Comparison of ENCODE assay signal across 24 mouse cellular contexts in the genomic region with DNA sequence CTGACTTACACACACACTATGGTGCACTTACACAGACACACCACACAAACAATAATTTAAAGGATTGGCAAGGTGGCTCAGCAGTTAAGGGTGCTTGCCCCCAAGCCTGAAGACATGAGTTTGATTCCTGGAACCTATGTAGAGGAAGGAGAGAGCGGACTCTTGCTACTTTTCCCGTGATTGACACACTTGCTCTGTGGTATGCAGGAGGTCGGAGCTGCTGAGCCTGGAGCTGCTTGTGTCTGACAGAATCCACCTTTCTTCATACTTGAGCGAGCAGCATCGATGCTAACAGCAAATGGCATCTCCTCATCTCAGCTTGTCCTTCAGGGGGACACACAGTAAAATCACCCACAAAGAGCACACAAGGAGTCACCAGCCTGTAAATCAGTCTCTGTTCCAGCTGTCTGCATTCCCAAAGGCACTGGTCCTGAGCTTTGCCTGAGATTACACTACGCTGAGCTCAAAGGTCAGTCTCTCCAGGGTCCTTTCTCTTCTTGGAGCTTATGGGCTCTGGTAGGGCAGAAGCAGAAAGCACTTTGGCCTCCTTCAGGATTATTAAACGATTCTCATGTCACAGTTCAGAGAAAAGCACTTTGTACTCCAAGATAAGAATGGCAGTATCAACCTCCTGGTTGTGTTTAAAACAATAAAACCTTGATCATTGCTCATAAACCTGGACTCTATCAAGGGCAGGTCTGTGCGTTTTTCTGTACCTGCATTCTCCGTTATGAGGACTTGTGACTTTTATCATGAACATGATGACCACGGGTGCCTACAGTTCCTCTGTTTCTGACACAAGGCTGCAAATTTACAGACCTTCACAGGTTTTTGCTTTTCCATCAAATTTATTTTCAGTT. TPM values are rescaled to one million over a fixed set of nuclear protein-coding genes. Genes with fewer than 3 reads are reported as not detected.
DNase-seq lines count a peak whose midpoint lies in the region; ATAC-seq and TF ChIP-seq lines count a peak whose summit lies in the region.
"Had no signal": no experiment of that assay in that cellular context is flagged by ENCODE, and none has a peak within 500 bp of the region (broad histone marks: within the 10 kb centered on the region; RNA-seq: fewer than 3 reads in every experiment).

No protein-coding gene starts in this region.

- peak; percentile 70 for DNase-seq in kidney, adult 11 months
- DNase-seq in kidney, postnatal 10 days: peak; percentile 45
- DNase-seq in urinary bladder, postnatal 10 days (ENCODE audit: low spot score): no peak
- no peak for DNase-seq in right cerebral cortex, postnatal 10 days (ENCODE audit: low spot score in 2 of 2)
- DNase-seq in gastrocnemius, postnatal 36 days: no peak
- DNase-seq in frontal cortex, postnatal 10 days (ENCODE audit: low spot score in 2 of 2): no peak
- DNase-seq: adrenal gland, postnatal 25 days; cerebellum, adult 11-12 months; cerebellum, postnatal 14 days; embryo, embryonic 11 days; gastrocnemius, adult 2 months; thymus, adult 2 months had no signal

- H3K9ac ChIP-seq in kidney, embryonic 14.5 days (ENCODE audit: low read depth, low read length): no peak overlapping the region
- H3K9ac ChIP-seq: forebrain, embryonic 15.5 days; heart, embryonic 13.5 days; hindbrain, embryonic 13.5 days; liver, embryonic 14.5 days had no signal

- H3K27ac ChIP-seq in kidney, embryonic 14.5 days (ENCODE audit: low read depth, low read length): no peak overlapping the region
- peak overlapping the region; percentile 99 for H3K27ac ChIP-seq in small intestine, adult 2 months (ENCODE audit: insufficient read depth, low read depth, low read length)
- H3K27ac ChIP-seq: forebrain, embryonic 15.5 days; gastrocnemius, adult 2 months; heart, embryonic 13.5 days; hindbrain, embryonic 13.5 days; liver, embryonic 14.5 days; macrophage had no signal

- TF ChIP-seq POLR2A in small intestine, adult 2 months (IDR thresholded peaks at IDR 0.05; ENCODE audit: low read depth, low read length): peak; percentile 21; the same call in 1 of the 2 replicates

- H3K4me1 ChIP-seq in kidney, embryonic 14.5 days (ENCODE audit: control insufficient read depth, insufficient read depth, low read length): no peaks in the 10 kb centered on the region
- H3K4me1 ChIP-seq in small intestine, adult 2 months (ENCODE audit: control insufficient read depth, insufficient read depth, insufficient read length, low read length): peaks cover 17% of the 10 kb centered on the region
- H3K4me1 ChIP-seq: forebrain, embryonic 15.5 days; heart, embryonic 13.5 days; hindbrain, embryonic 13.5 days had no signal

- H3K36me3 ChIP-seq in kidney, embryonic 14.5 days (ENCODE audit: control insufficient read depth, insufficient read depth, low read length): no peaks in the 10 kb centered on the region
- H3K36me3 ChIP-seq in small intestine, adult 2 months (ENCODE audit: control insufficient read depth, insufficient read depth, low read length): no peaks in the 10 kb centered on the region
- H3K36me3 ChIP-seq: forebrain, embryonic 15.5 days; heart, embryonic 13.5 days; hindbrain, embryonic 13.5 days had no signal

- TF ChIP-seq CTCF in small intestine, adult 2 months (IDR thresholded peaks at IDR 0.05; ENCODE audit: extremely low read depth, insufficient read length, insufficient replicate concordance, low read depth, low read length): no peak

- H3K27me3 ChIP-seq in kidney, embryonic 14.5 days (ENCODE audit: control insufficient read depth, insufficient read depth, low read length): no peaks in the 10 kb centered on the region
- no peaks in the 10 kb centered on the region for H3K27me3 ChIP-seq in small intestine, adult 2 months (ENCODE audit: control insufficient read depth, insufficient read depth, low read length)
- H3K27me3 ChIP-seq: forebrain, embryonic 15.5 days; heart, embryonic 13.5 days; hindbrain, embryonic 13.5 days had no signal

- no peak overlapping the region for H3K4me3 ChIP-seq in kidney, embryonic 14.5 days (ENCODE audit: low read length)
- H3K4me3 ChIP-seq in small intestine, adult 2 months (ENCODE audit: low read depth, low read length): peak overlapping the region; percentile 48
- H3K4me3 ChIP-seq: forebrain, embryonic 15.5 days; gastrocnemius, adult 2 months; heart, embryonic 13.5 days; hindbrain, embryonic 13.5 days had no signal

- ATAC-seq in kidney, embryonic 14.5 days (ENCODE audit: low FRiP score, low TSS enrichment): no peak
- ATAC-seq: forebrain, embryonic 15.5 days had no signal

- H3K4me2 ChIP-seq in kidney, embryonic 14.5 days (replicated peaks; ENCODE audit: low read depth, low read length): no peak overlapping the region
- H3K4me2 ChIP-seq: forebrain, embryonic 15.5 days; heart, embryonic 13.5 days; hindbrain, embryonic 13.5 days; midbrain, embryonic 11.5 days had no signal

- WGBS in kidney, embryonic 14.5 days: 52% methylated on average over 10 of the region's 10 CpGs
- WGBS in small intestine, adult 2 months: 22% methylated on average over 10 of the region's 10 CpGs

- no peaks in the 10 kb centered on the region for H3K9me3 ChIP-seq in kidney, embryonic 14.5 days (ENCODE audit: control insufficient read depth, low read length)
- H3K9me3 ChIP-seq: forebrain, embryonic 15.5 days; heart, embryonic 13.5 days; hindbrain, embryonic 13.5 days had no signal

- intact Hi-C loops in gastrocnemius, postnatal 36 days (cut with DNase I): no loop called here

RNA-seq across cellular contexts. Expression of a gene that starts 8.0 kb away (rescaled TPM):
- 2.9 and 5.6 TPM in 2 replicates for polyA plus RNA-seq in kidney, embryonic 14.5 days (2014; fragmentation: Nextera tagmentation; extraction: Ambion mirVana)
- 0.43 and 0.52 TPM in 2 replicates for polyA plus RNA-seq in small intestine, adult 2 months (2012; rRNA removed)
- total RNA-seq in gastrocnemius, postnatal 36 days (2021): 1 to 10 TPM; 1.8 to 2.1 TPM

RNA-seq across cellular contexts. Expression of a gene that starts 19.7 kb away (rescaled TPM):
- polyA plus RNA-seq in kidney, embryonic 14.5 days (2014; fragmentation: Nextera tagmentation; extraction: Ambion mirVana): not detected in 2 replicates
- 6.4 and 21.7 TPM in 2 replicates for polyA plus RNA-seq in small intestine, adult 2 months (2012; rRNA removed)
- under 1 TPM; 0.10 to 0.22 TPM for total RNA-seq in gastrocnemius, postnatal 36 days (2021)
- total RNA-seq: granulocyte monocyte progenitor cell, adult 5-6 weeks; heart, postnatal 25 days had no signal
- polyA plus RNA-seq: embryonic facial prominence, embryonic 14.5 days; forebrain, embryonic 15.5 days; heart, embryonic 13.5 days; hindbrain, embryonic 13.5 days; lung, embryonic 16.5 days; macrophage; midbrain, embryonic 11.5 days had no signal

RNA-seq across cellular contexts. Expression of a gene that starts 52.9 kb away (rescaled TPM):
- 0.17 and 0.79 TPM in 2 replicates for polyA plus RNA-seq in kidney, embryonic 14.5 days (2014; fragmentation: Nextera tagmentation; extraction: Ambion mirVana)
- 8.2 and 13.3 TPM in 2 replicates for polyA plus RNA-seq in small intestine, adult 2 months (2012; rRNA removed)
- total RNA-seq in gastrocnemius, postnatal 36 days (2021): 1 to 10 TPM; 3.9 to 4.6 TPM
- polyA plus RNA-seq: midbrain, embryonic 11.5 days had no signal

Comparison
In these comparisons a context has a peak if more than half of its experiments do, and no peak if none do; other contexts are left out.
1. DNase-seq: peak in kidney, adult 11 months (single experiment) and kidney, postnatal 10 days (single experiment); none in urinary bladder, postnatal 10 days (single experiment), right cerebral cortex, postnatal 10 days (0 of 2), gastrocnemius, postnatal 36 days (0 of 2) and frontal cortex, postnatal 10 days (0 of 2).